Mouse (Mus musculus) layer of hippocampus, postnatal 14 days (tissue): ENCODE measurements around the gene Ppcdc. TPM values are rescaled to one million over a fixed set of nuclear protein-coding genes. Genes with fewer than 3 reads are reported as not detected.

ENCODE experiments used
- DNase-seq, 2 experiments: peaks; one replicate each; pipeline ENCODE4 v3.0.0; 2021 to 2022; ENCODE audit warnings: low spot score in 2 of 2, mixed read lengths in 1 of 2
- total RNA-seq, 2 experiments: library from RNA; stranded (reverse); gene quantifications; 2 replicates each; pipeline ENCODE4 v1.2.3; 2021

Ppcdc gene
- total RNA-seq, 2 experiments from 2014 or later, result 14.3 to 15.6 TPM

DNA sequence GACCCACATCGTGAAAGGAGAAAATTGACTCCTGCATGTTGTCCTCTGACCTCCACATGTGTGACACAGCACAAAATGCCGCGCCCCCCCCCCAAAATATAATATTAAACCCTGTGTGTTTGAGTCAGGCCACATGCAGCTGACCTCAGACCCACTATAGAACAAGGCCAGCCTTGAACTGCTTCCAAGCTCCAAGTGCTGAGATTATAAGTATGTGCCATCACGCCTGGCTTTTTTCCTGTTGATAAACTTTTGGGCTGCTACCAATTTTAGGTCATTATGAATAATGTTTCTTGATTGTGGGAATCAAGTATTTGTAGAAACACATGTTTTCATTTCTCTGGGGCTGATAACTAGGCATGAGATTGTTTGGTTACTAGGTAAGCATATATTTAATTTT is 53.0 kb downstream of the Ppcdc start:
- no peak for DNase-seq

- DNase-seq, result no peak
These were observed 55.3 kb downstream of the Ppcdc start for GRCm38 (mm10) chr9:57384621-57385020.

DNA sequence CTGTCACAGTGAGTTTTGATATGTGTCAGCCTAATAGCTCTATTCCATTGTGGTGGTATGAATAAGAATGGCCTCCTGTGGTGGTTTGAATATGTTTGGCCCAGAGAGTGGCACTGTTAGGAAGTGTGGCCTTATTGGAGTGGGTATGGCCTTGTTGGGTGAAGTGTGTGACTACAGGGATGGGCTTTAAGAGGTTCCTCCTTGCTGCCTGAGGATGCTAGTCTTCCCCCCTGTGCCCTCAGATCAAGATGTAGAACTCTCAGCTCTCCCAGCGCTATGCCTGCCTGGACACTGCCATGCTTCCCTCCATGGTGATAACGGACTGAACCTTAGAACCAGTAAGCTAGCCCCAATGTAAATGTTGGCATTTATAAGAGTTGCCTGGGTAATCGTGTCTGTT is 78.9 kb downstream of the Ppcdc start:
- DNase-seq, result no peak

DNA sequence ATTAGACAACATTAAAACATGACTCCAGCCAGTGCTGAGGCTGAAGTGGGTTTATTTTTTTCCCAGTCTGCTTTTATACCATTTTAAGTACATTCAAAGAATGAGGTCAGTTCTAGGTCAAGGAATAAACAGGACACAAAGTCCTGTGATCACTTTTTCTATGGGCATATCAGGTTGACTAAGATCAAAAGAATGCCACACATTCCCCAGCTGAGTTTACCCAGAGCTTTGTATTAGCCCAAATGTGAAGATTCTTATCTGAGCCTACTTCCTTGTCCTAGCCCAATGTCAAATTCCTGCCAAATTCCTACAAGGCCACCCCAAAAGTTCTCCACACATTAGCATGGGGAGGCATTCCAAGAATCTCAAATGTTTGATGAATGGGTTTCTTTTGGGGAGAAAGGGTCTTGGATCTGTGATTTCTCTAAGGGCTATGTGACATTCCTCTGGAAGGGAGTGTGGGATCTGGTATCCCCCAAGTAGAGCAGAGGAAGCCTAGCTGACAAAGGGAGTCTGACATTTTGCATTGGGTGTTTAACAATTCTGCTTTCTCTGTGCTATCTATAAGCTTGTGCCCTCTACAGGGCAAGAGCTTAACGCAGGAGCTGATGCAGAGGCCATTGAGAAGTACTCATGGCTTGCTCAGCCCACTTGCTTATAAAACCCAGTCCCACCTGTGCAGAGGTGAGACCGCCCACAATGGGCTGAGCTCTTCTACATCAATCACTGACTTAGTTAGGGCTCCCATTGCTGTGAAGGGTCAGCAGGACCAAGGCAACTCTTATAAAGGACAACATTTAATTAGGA is 85.3 kb downstream of the Ppcdc start:
- no peak for DNase-seq

DNA sequence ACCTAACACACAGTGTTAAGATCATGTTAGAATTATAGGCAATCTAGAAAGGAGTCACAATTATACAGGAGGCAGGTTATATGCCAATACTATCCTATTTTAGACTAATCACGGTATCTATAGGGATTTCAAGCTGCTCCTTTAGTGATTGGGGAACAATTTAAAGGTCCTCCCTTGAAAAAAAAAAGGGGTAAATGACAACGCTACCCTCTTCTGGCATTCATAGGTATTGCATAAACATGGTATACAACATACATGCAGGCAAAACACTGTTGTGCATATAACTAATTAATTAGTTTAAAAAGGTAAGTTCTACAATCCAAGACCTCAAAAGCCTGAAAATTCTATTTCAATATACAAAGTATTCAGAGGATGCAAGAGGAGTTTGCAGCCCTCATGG is 88.6 kb downstream of the Ppcdc start:
- no peak for DNase-seq

- no peak for DNase-seq
These were observed 94.0 kb downstream of the Ppcdc start for GRCm38 (mm10) chr9:57345902-57346301.

- DNase-seq, result no peak
These were observed 96.2 kb downstream of the Ppcdc start for GRCm38 (mm10) chr9:57343752-57344151.

GRCm38 (mm10) chr9:57342906-57343474 is 96.9 kb downstream of the Ppcdc start:
- DNase-seq, result no peak

DNA sequence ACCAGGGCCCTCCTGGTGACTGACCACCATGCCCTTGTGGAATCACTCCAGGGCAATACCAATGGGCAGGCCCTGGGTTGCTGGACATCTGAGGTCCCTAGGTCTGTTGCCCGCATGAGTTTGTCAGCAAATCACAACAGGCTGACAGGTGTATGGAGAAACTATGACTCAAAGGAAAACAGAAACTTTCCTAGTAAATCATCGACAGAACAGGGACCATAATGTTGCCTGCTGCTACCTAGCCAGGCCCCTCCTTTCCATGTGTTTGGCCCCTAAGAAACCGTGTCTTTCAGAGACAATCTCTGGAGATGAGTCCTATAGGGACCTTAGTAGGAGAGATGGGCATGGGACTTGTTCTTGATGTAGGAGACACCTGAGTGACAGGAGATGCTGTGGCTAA is 97.7 kb downstream of the Ppcdc start:
- DNase-seq, result no peak

- no peak for DNase-seq
These were observed 99.6 kb downstream of the Ppcdc start for GRCm38 (mm10) chr9:57340361-57340760.

GRCm38 (mm10) chr9:57339577-57340210 is 100.2 kb downstream of the Ppcdc start:
- DNase-seq, result no peak

GRCm38 (mm10) chr9:57338706-57339105 is 101.2 kb downstream of the Ppcdc start:
- DNase-seq, result no peak

Other genes with a start within 250 kb of the Ppcdc start
- not detected for gene Trcg1, start 203.6 kb downstream of the Ppcdc start, total RNA-seq
- gene 1700017B05Rik, start 177.5 kb downstream of the Ppcdc start, total RNA-seq, result 10 to 100 TPM; 29.8 to 31.4 TPM
- gene Scamp5, start 27.9 kb upstream of the Ppcdc start, total RNA-seq, result 100 to 1,000 TPM; 439 to 441 TPM
- gene Rpp25, start 63.9 kb upstream of the Ppcdc start, total RNA-seq, result 10 to 100 TPM in 1 of 2 experiments, 1 to 10 TPM in 1; 8.0 to 12.2 TPM
- gene Cox5a, start 81.2 kb upstream of the Ppcdc start, total RNA-seq, result 100 to 1,000 TPM; 465 to 477 TPM
- 10 to 100 TPM; 20.9 to 23.4 TPM for gene Fam219b, start 97.4 kb upstream of the Ppcdc start, total RNA-seq
- 10 to 100 TPM; 71.3 to 78.8 TPM for gene Mpi, start 112.6 kb upstream of the Ppcdc start, total RNA-seq
- gene Scamp2, start 120.8 kb upstream of the Ppcdc start, total RNA-seq, result 10 to 100 TPM; 26.6 to 28.0 TPM
- gene Ulk3, start 149.3 kb upstream of the Ppcdc start, total RNA-seq, result 10 to 100 TPM; 24.1 to 24.5 TPM
- gene Cplx3, start 166.2 kb upstream of the Ppcdc start, total RNA-seq, result 1 to 10 TPM; 2.4 to 3.2 TPM
- gene Lman1l, start 180.7 kb upstream of the Ppcdc start, total RNA-seq, result not detected
- gene Csk, start 213.5 kb upstream of the Ppcdc start, total RNA-seq, result 10 to 100 TPM; 41.6 to 49.5 TPM
- gene Cyp1a2, start 243.6 kb upstream of the Ppcdc start, total RNA-seq, result not detected
- gene Cyp1a1, start 247.8 kb upstream of the Ppcdc start, total RNA-seq, result under 1 TPM; 0.14 to 0.28 TPM